In genomic region chr15:9162557-9163070, GRCm38 (mm10) we compare ENCODE assay signal across 22 mouse cellular contexts. TPM values are rescaled to one million over a fixed set of nuclear protein-coding genes. Genes with fewer than 3 reads are reported as not detected.
DNase-seq lines count a peak whose midpoint lies in the region; ATAC-seq and TF ChIP-seq lines count a peak whose summit lies in the region.
"Had no signal": no experiment of that assay in that cellular context is flagged by ENCODE, and none has a peak within 500 bp of the region (broad histone marks: within the 10 kb centered on the region; RNA-seq: fewer than 3 reads in every experiment).

No protein-coding gene starts in this region.

- peaks cover 22% of the 10 kb centered on the region for H3K36me3 ChIP-seq in forebrain, embryonic 12.5 days (replicated peaks)
- H3K36me3 ChIP-seq in forebrain, embryonic 13.5 days (ENCODE audit: poor library complexity, severe bottlenecking) = peaks cover 39% of the 10 kb centered on the region

- TF ChIP-seq CTCF in Patski (IDR thresholded peaks at IDR 0.05) = no peak

- H3K27ac ChIP-seq in forebrain, embryonic 12.5 days = 0 out of 2 replicates have a peak overlapping the region, but pooled peaks have one; percentile 19
- H3K27ac ChIP-seq in forebrain, embryonic 13.5 days = no peak overlapping the region
- H3K27ac ChIP-seq: embryonic facial prominence, embryonic 13.5 days; embryonic facial prominence, embryonic 15.5 days; forebrain, embryonic 10.5 days; forebrain, embryonic 15.5 days; gastrocnemius, adult 2 months had no signal

- H3K4me3 ChIP-seq in forebrain, embryonic 12.5 days (replicated peaks) = no peak overlapping the region
- H3K4me3 ChIP-seq in forebrain, embryonic 13.5 days = no peak overlapping the region
- H3K4me3 ChIP-seq: embryonic facial prominence, embryonic 13.5 days; embryonic facial prominence, embryonic 15.5 days; erythroblast, embryonic 14.5 days; forebrain, embryonic 10.5 days; forebrain, embryonic 15.5 days; gastrocnemius, adult 2 months had no signal

- CTCF ChIA-PET in Patski (lab: Charles Lee) = interaction anchor here (0.8 kb wide), 1 partner anchor 20 kb away, joined by 3 read pairs; no protein-coding TSS in a partner anchor

- no peaks in the 10 kb centered on the region; the same call in 1 of the 2 replicates for H3K4me1 ChIP-seq in forebrain, embryonic 12.5 days
- H3K4me1 ChIP-seq in forebrain, embryonic 13.5 days = peaks cover 4% of the 10 kb centered on the region; the same call in 1 of the 2 replicates
- H3K4me1 ChIP-seq: embryonic facial prominence, embryonic 13.5 days; embryonic facial prominence, embryonic 15.5 days; forebrain, embryonic 15.5 days had no signal

- ATAC-seq in forebrain, embryonic 12.5 days (ENCODE audit: low FRiP score) = no peak
- ATAC-seq in forebrain, embryonic 13.5 days = no peak
- ATAC-seq in Patski = peak; percentile 60
- ATAC-seq: forebrain, embryonic 15.5 days had no signal

- H3K9me3 ChIP-seq in forebrain, embryonic 12.5 days = no peaks in the 10 kb centered on the region
- no peaks in the 10 kb centered on the region for H3K9me3 ChIP-seq in forebrain, embryonic 13.5 days (replicated peaks)
- H3K9me3 ChIP-seq: embryonic facial prominence, embryonic 13.5 days; embryonic facial prominence, embryonic 15.5 days; forebrain, embryonic 10.5 days; forebrain, embryonic 15.5 days had no signal

- POLR2A ChIA-PET in Patski (lab: Charles Lee) = no interaction called here

- no peaks in the 10 kb centered on the region for H3K27me3 ChIP-seq in forebrain, embryonic 12.5 days
- no peaks in the 10 kb centered on the region for H3K27me3 ChIP-seq in forebrain, embryonic 13.5 days
- H3K27me3 ChIP-seq in Patski = no peaks in the 10 kb centered on the region
- H3K27me3 ChIP-seq: embryonic facial prominence, embryonic 13.5 days; embryonic facial prominence, embryonic 15.5 days; forebrain, embryonic 15.5 days had no signal

- no peak overlapping the region for H3K4me2 ChIP-seq in forebrain, embryonic 12.5 days
- H3K4me2 ChIP-seq in forebrain, embryonic 13.5 days = no peak overlapping the region
- H3K4me2 ChIP-seq: embryonic facial prominence, embryonic 13.5 days; embryonic facial prominence, embryonic 15.5 days; forebrain, embryonic 15.5 days had no signal

- H3K9ac ChIP-seq in forebrain, embryonic 12.5 days = no peak overlapping the region
- H3K9ac ChIP-seq in forebrain, embryonic 13.5 days = no peak overlapping the region
- H3K9ac ChIP-seq: embryonic facial prominence, embryonic 13.5 days; embryonic facial prominence, embryonic 15.5 days; forebrain, embryonic 15.5 days had no signal

- peak; percentile 39 to 48 for DNase-seq in cerebellum, postnatal 14 days
- DNase-seq in cerebellum, postnatal 36 days = no peak
- peak; percentile 90 for DNase-seq in Muller cell, postnatal 12 days (ENCODE audit: inconsistent ontology term)
- no peak for DNase-seq in Patski (ENCODE audit: low read depth, low spot score)
- no peak for DNase-seq in left cerebral cortex, postnatal 36 days (ENCODE audit: low spot score in 2 of 2)
- no peak for DNase-seq in left cerebral cortex, adult 9 months (ENCODE audit: low spot score in 2 of 2)
- DNase-seq: adrenal gland, adult 2 months; adrenal gland, postnatal 10 days; adrenal gland, postnatal 25 days; cerebellum, adult 11 months; cerebellum, adult 18-20 months; cerebellum, adult 9-10 months; cerebellum, postnatal 25 days; embryo, embryonic 11 days; gastrocnemius, adult 2 months had no signal

- in situ Hi-C loops in Patski (cut with MboI; ENCODE audit: low pct_unique_long_range_greater_than_20kb) = no loop called here

- 54% methylated on average over 4 of the region's 4 CpGs for WGBS in forebrain, embryonic 12.5 days
- WGBS in forebrain, embryonic 13.5 days = 45% methylated on average over 4 of the region's 4 CpGs

- intact Hi-C loops in left cerebral cortex, postnatal 36 days (cut with DNase I) = no loop called here

RNA-seq across cellular contexts. Expression of gene Skp2, which starts 7.4 kb away (rescaled TPM):
- 113 and 122 TPM in 2 replicates for polyA plus RNA-seq in forebrain, embryonic 12.5 days (2016; fragmentation: Nextera tagmentation; extraction: Ambion mirVana)
- 72.0 and 79.1 TPM in 2 replicates for polyA plus RNA-seq in forebrain, embryonic 13.5 days (2015; fragmentation: Nextera tagmentation; extraction: Ambion mirVana)
- polyA plus RNA-seq in Patski (2021) = 11.6 TPM
- 1 to 10 TPM; 4.3 to 6.1 TPM for total RNA-seq in left cerebral cortex, postnatal 36 days (2021)

RNA-seq across cellular contexts. Expression of gene Lmbrd2, which starts 22.3 kb away (rescaled TPM):
- polyA plus RNA-seq in forebrain, embryonic 12.5 days (2016; fragmentation: Nextera tagmentation; extraction: Ambion mirVana) = 3.9 and 4.5 TPM in 2 replicates
- 2.9 and 3.9 TPM in 2 replicates for polyA plus RNA-seq in forebrain, embryonic 13.5 days (2015; fragmentation: Nextera tagmentation; extraction: Ambion mirVana)
- polyA plus RNA-seq in Patski (2021) = 23.2 TPM
- 10 to 100 TPM; 61.1 to 68.9 TPM for total RNA-seq in left cerebral cortex, postnatal 36 days (2021)

Comparison
In these comparisons a context has a peak if more than half of its experiments do, and no peak if none do; other contexts are left out.
1. DNase-seq: peak in cerebellum, postnatal 14 days (2 of 2) and Muller cell, postnatal 12 days (single experiment); none in cerebellum, postnatal 36 days (0 of 2), Patski (single experiment), left cerebral cortex, postnatal 36 days (0 of 2) and left cerebral cortex, adult 9 months (0 of 2).